ENCODE assay signal across 21 mouse cellular contexts in the genomic region with DNA sequence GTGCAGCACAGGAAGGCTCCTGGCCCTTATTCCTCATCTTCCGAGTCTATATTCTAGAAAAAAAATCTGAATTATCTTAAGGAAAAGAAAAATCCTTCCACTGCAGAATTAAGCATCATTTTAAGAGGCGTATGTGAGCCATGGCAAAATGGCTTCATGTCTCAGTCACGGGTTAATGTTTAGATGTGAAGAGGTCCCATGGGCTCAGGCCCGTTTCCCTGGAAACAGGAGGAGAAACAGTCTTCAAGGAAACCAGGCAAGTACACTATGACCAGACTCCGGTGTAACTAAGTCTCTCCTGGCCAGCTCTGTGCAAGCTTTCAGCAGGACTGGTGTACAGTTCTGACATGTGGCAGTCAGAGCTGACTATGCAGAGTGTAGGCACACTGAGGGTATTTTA. TPM values are rescaled to one million over a fixed set of nuclear protein-coding genes. Genes with fewer than 3 reads are reported as not detected.
DNase-seq lines count a peak whose midpoint lies in the region; ATAC-seq lines count a peak whose summit lies in the region.
"Had no signal": no experiment of that assay in that cellular context is flagged by ENCODE, and none has a peak within 500 bp of the region (broad histone marks: within the 10 kb centered on the region; RNA-seq: fewer than 3 reads in every experiment).

No protein-coding gene starts in this region.

- H3K4me2 ChIP-seq in midbrain, embryonic 14.5 days (ENCODE audit: low read length), result no peak overlapping the region
- no peak overlapping the region for H3K4me2 ChIP-seq in midbrain, embryonic 13.5 days (replicated peaks)
- H3K4me2 ChIP-seq in embryonic facial prominence, embryonic 14.5 days (ENCODE audit: low read depth, low read length), result no peak overlapping the region
- H3K4me2 ChIP-seq: embryonic facial prominence, embryonic 15.5 days; heart, embryonic 12.5 days; intestine, embryonic 15.5 days had no signal

- no peaks in the 10 kb centered on the region for H3K4me1 ChIP-seq in midbrain, embryonic 14.5 days (ENCODE audit: control insufficient read depth, insufficient read depth, low read length)
- peaks cover 6% of the 10 kb centered on the region for H3K4me1 ChIP-seq in midbrain, embryonic 13.5 days (replicated peaks)
- H3K4me1 ChIP-seq in embryonic facial prominence, embryonic 14.5 days (ENCODE audit: control insufficient read depth, insufficient read depth, low read length), result no peaks in the 10 kb centered on the region
- H3K4me1 ChIP-seq: embryonic facial prominence, embryonic 15.5 days; forebrain, embryonic 10.5 days; heart, embryonic 12.5 days; hindbrain, embryonic 10.5 days; intestine, embryonic 15.5 days had no signal

- H3K9ac ChIP-seq in midbrain, embryonic 14.5 days (replicated peaks; ENCODE audit: low read length), result no peak overlapping the region
- no peak overlapping the region for H3K9ac ChIP-seq in midbrain, embryonic 13.5 days (replicated peaks)
- H3K9ac ChIP-seq in embryonic facial prominence, embryonic 14.5 days (ENCODE audit: low read depth, low read length), result no peak overlapping the region
- H3K9ac ChIP-seq: embryonic facial prominence, embryonic 15.5 days; heart, embryonic 12.5 days; intestine, embryonic 15.5 days had no signal

- peak; percentile 3 for DNase-seq in embryo, embryonic 10.5 days (ENCODE audit: low spot score)
- DNase-seq in embryo, embryonic 9.5 days (ENCODE audit: extremely low spot score), result no peak
- peak; percentile 66 for DNase-seq in midbrain, embryonic 14.5 days
- peak; percentile 5 for DNase-seq in embryonic facial prominence, embryonic 14.5 days (ENCODE audit: low spot score)
- DNase-seq in cerebellum, adult 18-20 months, result no peak
- DNase-seq in cerebellum, adult 8-10 months, result no peak
- DNase-seq: adrenal gland, postnatal 14 days; cerebellum, adult 2 months; cerebellum, postnatal 14 days; gastrocnemius, postnatal 10 days; heart, adult 2 months had no signal

- H3K9me3 ChIP-seq in midbrain, embryonic 14.5 days (ENCODE audit: control insufficient read depth, low read length), result no peaks in the 10 kb centered on the region
- H3K9me3 ChIP-seq in midbrain, embryonic 13.5 days, result no peaks in the 10 kb centered on the region
- no peaks in the 10 kb centered on the region for H3K9me3 ChIP-seq in embryonic facial prominence, embryonic 14.5 days (ENCODE audit: control insufficient read depth, low read length)
- H3K9me3 ChIP-seq: embryonic facial prominence, embryonic 15.5 days; forebrain, embryonic 10.5 days; heart, embryonic 12.5 days; hindbrain, embryonic 10.5 days; intestine, embryonic 15.5 days had no signal

- ATAC-seq in midbrain, embryonic 14.5 days (ENCODE audit: low FRiP score, low TSS enrichment), result no peak
- ATAC-seq in midbrain, embryonic 13.5 days, result no peak
- ATAC-seq in embryonic facial prominence, embryonic 14.5 days (ENCODE audit: low read depth), result no peak
- ATAC-seq: activated CD4-positive, CD25-positive, alpha-beta regulatory T cell, adult 4 months; forebrain, embryonic 14.5 days; intestine, embryonic 15.5 days; Patski had no signal

- no peaks in the 10 kb centered on the region for H3K36me3 ChIP-seq in midbrain, embryonic 14.5 days (ENCODE audit: control insufficient read depth, insufficient read depth, low read length)
- H3K36me3 ChIP-seq in midbrain, embryonic 13.5 days, result no peaks in the 10 kb centered on the region
- no peaks in the 10 kb centered on the region for H3K36me3 ChIP-seq in embryonic facial prominence, embryonic 14.5 days (ENCODE audit: control insufficient read depth, insufficient read depth, low read length)
- H3K36me3 ChIP-seq: embryonic facial prominence, embryonic 15.5 days; forebrain, embryonic 10.5 days; heart, embryonic 12.5 days; hindbrain, embryonic 10.5 days; intestine, embryonic 15.5 days had no signal

- no peak overlapping the region for H3K27ac ChIP-seq in midbrain, embryonic 14.5 days (replicated peaks; ENCODE audit: low read depth, low read length)
- H3K27ac ChIP-seq in midbrain, embryonic 13.5 days, result no peak overlapping the region
- H3K27ac ChIP-seq in embryonic facial prominence, embryonic 14.5 days (replicated peaks; ENCODE audit: low read depth, low read length), result no peak overlapping the region
- H3K27ac ChIP-seq: embryonic facial prominence, embryonic 15.5 days; forebrain, embryonic 10.5 days; heart, adult 2 months; hindbrain, embryonic 10.5 days; intestine, embryonic 15.5 days had no signal

- 64% methylated on average over 5 of the region's 5 CpGs for WGBS in midbrain, embryonic 14.5 days
- 71% methylated on average over 5 of the region's 5 CpGs for WGBS in midbrain, embryonic 13.5 days
- WGBS in embryonic facial prominence, embryonic 14.5 days, result 43% methylated on average over 5 of the region's 5 CpGs

- H3K27me3 ChIP-seq in midbrain, embryonic 14.5 days (ENCODE audit: control insufficient read depth, insufficient read depth, low read length), result no peaks in the 10 kb centered on the region
- no peaks in the 10 kb centered on the region for H3K27me3 ChIP-seq in midbrain, embryonic 13.5 days
- no peaks in the 10 kb centered on the region for H3K27me3 ChIP-seq in embryonic facial prominence, embryonic 14.5 days (replicated peaks; ENCODE audit: control insufficient read depth, insufficient read depth, low read length)
- H3K27me3 ChIP-seq: embryonic facial prominence, embryonic 15.5 days; heart, embryonic 12.5 days; intestine, embryonic 15.5 days; Patski had no signal

- H3K4me3 ChIP-seq in midbrain, embryonic 14.5 days (replicated peaks; ENCODE audit: low read depth, low read length), result no peak overlapping the region
- no peak overlapping the region for H3K4me3 ChIP-seq in midbrain, embryonic 13.5 days (replicated peaks)
- H3K4me3 ChIP-seq in embryonic facial prominence, embryonic 14.5 days (ENCODE audit: low read depth, low read length), result no peak overlapping the region
- H3K4me3 ChIP-seq: embryonic facial prominence, embryonic 15.5 days; erythroblast, embryonic 14.5 days; forebrain, embryonic 10.5 days; heart, adult 2 months; heart, embryonic 12.5 days; hindbrain, embryonic 10.5 days; intestine, embryonic 15.5 days had no signal

RNA-seq across cellular contexts. Expression of a gene that starts 22.6 kb away (rescaled TPM):
- 12.8 and 16.7 TPM in 2 replicates for polyA plus RNA-seq in midbrain, embryonic 14.5 days (2014; fragmentation: Nextera tagmentation; extraction: Ambion mirVana)
- polyA plus RNA-seq in midbrain, embryonic 13.5 days (2015; fragmentation: Nextera tagmentation; extraction: Ambion mirVana), result 8.2 and 9.1 TPM in 2 replicates
- 1.6 and 2.3 TPM in 2 replicates for polyA plus RNA-seq in embryonic facial prominence, embryonic 14.5 days (2014; fragmentation: Nextera tagmentation; extraction: Ambion mirVana)
- polyA plus RNA-seq: activated CD4-positive, CD25-positive, alpha-beta regulatory T cell, adult 4 months; erythroblast, embryonic 14.5 days; Patski had no signal

Comparison
In these comparisons a context has a peak if more than half of its experiments do, and no peak if none do; other contexts are left out.
1. DNase-seq: peak in embryo, embryonic 10.5 days (single experiment), midbrain, embryonic 14.5 days (single experiment) and embryonic facial prominence, embryonic 14.5 days (single experiment); none in embryo, embryonic 9.5 days (single experiment), cerebellum, adult 18-20 months (0 of 2) and cerebellum, adult 8-10 months (single experiment).